Mouse (Mus musculus) cerebellum, adult 2 months (tissue): ENCODE measurements around the gene Fam89a. TPM values are rescaled to one million over a fixed set of nuclear protein-coding genes. Genes with fewer than 3 reads are reported as not detected.

Source experiments
- DNase-seq, 2 experiments: peaks; one replicate each; pipeline ENCODE4 v3.0.0; 2021
- H3K27ac ChIP-seq: fragments of 200-500 bp; 2 replicates; pipeline ENCODE4 v1.5.1; 2012; ENCODE audit warnings: low read length, control low read depth, inconsistent platforms; ENCODE audit not compliant: insufficient read depth
- H3K27me3 ChIP-seq: fragments of 200-500 bp; 2 replicates; pipeline ENCODE4 v1.6.1; 2012; ENCODE audit warnings: inconsistent platforms, mild to moderate bottlenecking, low read length, moderate library complexity; ENCODE audit not compliant: control insufficient read depth, insufficient read depth
- H3K4me1 ChIP-seq: fragments of 200-500 bp; 2 replicates; pipeline ENCODE4 v1.6.1; 2011; ENCODE audit warnings: low read length; ENCODE audit not compliant: control insufficient read depth, insufficient read depth
- H3K4me3 ChIP-seq: fragments of 200-500 bp; replicated peaks from 2 replicates; pipeline ENCODE3; 2011; ENCODE audit warnings: mild to moderate bottlenecking, low read depth, low read length, control low read depth; ENCODE audit not compliant: insufficient read depth
- CTCF ChIP-seq: fragments of 200-500 bp; IDR thresholded peaks from 2 replicates; pipeline ENCODE4 v1.5.1; 2011; ENCODE audit warnings: low read depth, mild to moderate bottlenecking, control low read depth, low read length, moderate library complexity, borderline replicate concordance; ENCODE audit not compliant: insufficient read depth
- POLR2A ChIP-seq: fragments of 200-500 bp; IDR thresholded peaks from 2 replicates; pipeline ENCODE4 v1.6.1; 2011; ENCODE audit warnings: low read length, control low read depth, borderline replicate concordance; ENCODE audit not compliant: insufficient read depth
- WGBS: fragments of 180-500 bp; shearing (Covaris S2); methylation state at CpG from one replicate; pipeline ENCODE4 v1.1.7; 2018; 5-methylcytosine and 5-hydroxymethylcytosine counted together
- polyA plus RNA-seq: library from polyadenylated mRNA; depleted of rRNA; stranded (reverse); fragments of >200 nt; gene quantifications from 2 replicates; pipeline ENCODE4 v1.2.3, GENCODE M21; 2012; rRNA removed

Gene Fam89a
- polyA plus RNA-seq, 1 experiment: 1.2 TPM

DNA sequence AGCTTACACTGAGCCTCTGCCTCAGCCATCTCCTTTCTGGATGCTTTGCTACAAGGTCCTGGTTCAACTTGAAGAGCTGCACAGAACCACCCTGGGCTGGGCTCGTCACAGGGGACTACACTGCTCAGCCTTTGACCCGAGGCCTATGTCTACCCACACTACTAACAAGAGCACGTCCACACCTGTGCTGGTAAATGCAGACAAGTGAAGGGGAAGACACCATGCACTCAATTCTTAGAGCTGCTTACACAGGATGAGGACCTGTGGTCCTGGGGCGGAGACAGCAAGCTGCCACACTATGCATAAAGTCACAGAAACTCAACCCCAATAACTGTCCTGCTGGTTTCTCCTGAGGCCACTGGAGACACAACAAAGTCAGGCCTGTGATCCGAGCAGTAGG is 51.4 kb downstream of the Fam89a start:
- 95% methylated on average over 5 of the region's 5 CpGs for WGBS
- Histone ChIP-seq H3K4me1 (peaks cover 19% of the 10 kb centered on the region), H3K4me3 (no peak overlapping the region), H3K27me3 (no peaks in the 10 kb centered on the region), H3K27ac (no peak overlapping the region)
- TF ChIP-seq CTCF (no peak), POLR2A (no peak)
- DNase-seq: no peak

DNA sequence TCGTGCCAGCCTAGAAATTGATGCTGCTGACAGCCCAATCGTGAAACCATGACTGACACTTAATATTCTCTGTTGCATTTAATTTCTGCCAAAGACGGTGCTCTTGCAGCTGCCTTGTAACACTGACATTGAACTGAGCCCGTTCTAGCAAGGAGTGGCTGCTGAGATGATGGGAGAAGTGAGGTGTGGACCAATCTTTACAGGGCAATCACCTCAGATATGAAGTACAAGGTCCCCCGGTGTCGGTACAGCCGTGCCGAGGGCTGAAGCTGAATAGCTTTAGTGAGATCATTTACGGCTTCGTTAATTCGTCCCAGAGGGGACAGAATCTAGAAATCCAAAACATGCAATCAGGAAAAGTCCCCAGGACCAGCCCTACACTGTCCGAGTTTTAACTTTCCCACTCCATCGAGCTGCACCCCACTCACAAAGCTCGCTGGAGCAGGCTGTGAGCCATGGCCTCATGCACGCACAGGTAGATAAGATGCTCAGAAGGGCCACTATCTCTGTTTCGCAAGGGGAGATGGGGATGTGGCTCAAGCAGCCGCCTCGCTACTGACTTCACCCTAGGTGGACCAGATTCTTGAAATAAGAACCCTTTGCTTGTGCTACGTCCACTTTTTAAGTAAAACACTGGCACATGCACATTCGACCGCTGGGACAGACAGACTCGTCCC is 56.1 kb downstream of the Fam89a start:
- DNase-seq: no peak
- H3K4me3 ChIP-seq: no peak overlapping the region
- no peak for TF ChIP-seq CTCF
- no peak for TF ChIP-seq POLR2A
- WGBS: 93% methylated on average over 22 of the region's 22 CpGs
- H3K4me1 ChIP-seq: 0 out of 2 replicates have a peak, but pooled peaks cover 8% of the 10 kb centered on the region
- no peak overlapping the region for H3K27ac ChIP-seq
- no peaks in the 10 kb centered on the region for H3K27me3 ChIP-seq

- TF ChIP-seq CTCF (no peak), POLR2A (no peak)
- 93% methylated on average over 4 of the region's 4 CpGs for WGBS
Measured at GRCm38 (mm10) chr8:124691706-124692105, 59.9 kb downstream of the Fam89a start.

More at GRCm38 (mm10) chr8:124691706-124692105, 59.9 kb downstream of the Fam89a start:
- Histone ChIP-seq H3K4me3 (no peak overlapping the region), H3K4me1 (0 out of 2 replicates have a peak, but pooled peaks cover 8% of the 10 kb centered on the region), H3K27me3 (no peaks in the 10 kb centered on the region), H3K27ac (no peak overlapping the region)
- DNase-seq: no peak

Other genes starting within 250 kb of the Fam89a start
- gene Cog2, start 231.1 kb downstream of the Fam89a start, polyA plus RNA-seq: 38.4 and 40.7 TPM in 2 replicates
- gene Agt, start 182.1 kb downstream of the Fam89a start, polyA plus RNA-seq: 125 and 129 TPM in 2 replicates
- gene Capn9, start 175.7 kb downstream of the Fam89a start, polyA plus RNA-seq: 0.06 and 0.08 TPM in 2 replicates
- gene 2310022B05Rik, start 88.5 kb downstream of the Fam89a start, polyA plus RNA-seq: 63.8 and 67.8 TPM in 2 replicates
- gene Ttc13, start 29.8 kb downstream of the Fam89a start, polyA plus RNA-seq: 39.1 and 41.6 TPM in 2 replicates
- gene Arv1, start 29.7 kb downstream of the Fam89a start, polyA plus RNA-seq: 19.5 and 20.3 TPM in 2 replicates
- gene Trim67, start 41.3 kb upstream of the Fam89a start, polyA plus RNA-seq: 19.4 and 23.3 TPM in 2 replicates
- 98.3 and 100 TPM in 2 replicates for gene Gnpat, start 111.2 kb upstream of the Fam89a start, polyA plus RNA-seq
- 15.0 and 15.7 TPM in 2 replicates for gene 2810004N23Rik, start 111.3 kb upstream of the Fam89a start, polyA plus RNA-seq
- gene Exoc8, start 145.9 kb upstream of the Fam89a start, polyA plus RNA-seq: 16.2 and 18.2 TPM in 2 replicates
- gene Sprtn, start 146.1 kb upstream of the Fam89a start, polyA plus RNA-seq: 18.5 and 19.5 TPM in 2 replicates
- gene Egln1, start 197.5 kb upstream of the Fam89a start, polyA plus RNA-seq: 58.1 and 58.8 TPM in 2 replicates